Mouse (Mus musculus) kidney, adult 2 months (tissue): ENCODE measurements around the gene Olfr826. TPM values are rescaled to one million over a fixed set of nuclear protein-coding genes. Genes with fewer than 3 reads are reported as not detected.
"Not testable (repeated sequence)": the region's sequence is repeated elsewhere in the genome, so short reads cannot be mapped to it uniquely, and the experiment has no call there.

ENCODE experiments used
- DNase-seq: peaks from one replicate; pipeline ENCODE4 v3.0.0; 2021
- H3K27ac ChIP-seq: fragments of 200-500 bp; 2 replicates; pipeline ENCODE4 v1.5.1; 2012; ENCODE audit warnings: low read depth, low read length, control low read depth, inconsistent platforms; ENCODE audit not compliant: insufficient read depth
- H3K27me3 ChIP-seq: fragments of 200-500 bp; replicated peaks from 2 replicates; pipeline ENCODE4 v1.6.1; 2012; ENCODE audit warnings: mild to moderate bottlenecking, moderate library complexity, low read length, inconsistent platforms; ENCODE audit not compliant: control insufficient read depth, insufficient read depth
- H3K36me3 ChIP-seq: fragments of 200-500 bp; 2 replicates; pipeline ENCODE4 v1.6.1; 2012; ENCODE audit warnings: mild to moderate bottlenecking, moderate library complexity, low read length, inconsistent platforms; ENCODE audit not compliant: control insufficient read depth, insufficient read depth
- H3K4me1 ChIP-seq: fragments of 200-500 bp; 2 replicates; pipeline ENCODE4 v1.6.1; 2011; ENCODE audit warnings: low read length; ENCODE audit not compliant: control insufficient read depth, insufficient read depth
- H3K4me3 ChIP-seq: fragments of 200-500 bp; 2 replicates; pipeline ENCODE4 v1.5.1; 2011; ENCODE audit warnings: mild to moderate bottlenecking, low read depth, low read length, control low read depth; ENCODE audit not compliant: insufficient read depth
- CTCF ChIP-seq: fragments of 200-500 bp; conservative IDR thresholded peaks from 2 replicates; pipeline ENCODE4 v1.5.1; 2011; ENCODE audit warnings: low read depth, mild to moderate bottlenecking, control low read depth, low read length, moderate library complexity, mixed read lengths; ENCODE audit not compliant: insufficient read depth, insufficient read length
- POLR2A ChIP-seq: fragments of 200-500 bp; IDR thresholded peaks from one replicate; pipeline ENCODE4 v1.6.1; 2011; ENCODE audit warnings: low read depth, low read length, control low read depth
- WGBS: fragments of 180-500 bp; shearing (Covaris S2); methylation state at CpG from one replicate; pipeline ENCODE4 v1.1.7; 2018; 5-methylcytosine and 5-hydroxymethylcytosine counted together
- polyA plus RNA-seq: library from polyadenylated mRNA; depleted of rRNA; stranded (reverse); fragments of >200 nt; gene quantifications from 2 replicates; pipeline ENCODE4 v1.2.3, GENCODE M21; 2012; rRNA removed

Gene Olfr826
- polyA plus RNA-seq, 1 experiment: not detected

DNA sequence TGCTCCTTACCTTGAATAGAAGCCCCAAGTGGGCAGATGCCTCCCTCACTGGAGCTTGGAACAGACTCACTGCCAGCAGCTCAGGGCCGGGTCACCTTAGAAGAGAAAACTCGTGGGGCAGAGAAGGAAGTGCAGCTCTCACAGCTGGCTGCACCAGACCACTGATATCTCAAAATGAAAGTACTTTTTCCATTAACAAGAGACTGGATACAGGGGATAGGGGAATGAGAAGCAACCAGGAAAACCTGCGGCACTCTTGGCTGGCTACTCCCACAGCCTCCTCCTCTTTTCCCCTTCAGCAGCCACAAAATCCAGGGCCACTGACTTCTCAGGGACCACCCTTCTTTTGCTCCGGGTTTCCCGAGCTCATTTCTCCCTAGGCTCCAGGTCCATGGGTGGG, 39.9 kb downstream of the Olfr826 start:
- TF ChIP-seq CTCF: no peak
- no peak for TF ChIP-seq POLR2A
- Histone ChIP-seq H3K27ac (no peak overlapping the region), H3K4me1 (no peaks in the 10 kb centered on the region), H3K4me3 (no peak overlapping the region), H3K36me3 (no peaks in the 10 kb centered on the region), H3K27me3 (no peaks in the 10 kb centered on the region)
- WGBS: 63% methylated on average over 5 of the region's 5 CpGs
- DNase-seq: no peak

DNA sequence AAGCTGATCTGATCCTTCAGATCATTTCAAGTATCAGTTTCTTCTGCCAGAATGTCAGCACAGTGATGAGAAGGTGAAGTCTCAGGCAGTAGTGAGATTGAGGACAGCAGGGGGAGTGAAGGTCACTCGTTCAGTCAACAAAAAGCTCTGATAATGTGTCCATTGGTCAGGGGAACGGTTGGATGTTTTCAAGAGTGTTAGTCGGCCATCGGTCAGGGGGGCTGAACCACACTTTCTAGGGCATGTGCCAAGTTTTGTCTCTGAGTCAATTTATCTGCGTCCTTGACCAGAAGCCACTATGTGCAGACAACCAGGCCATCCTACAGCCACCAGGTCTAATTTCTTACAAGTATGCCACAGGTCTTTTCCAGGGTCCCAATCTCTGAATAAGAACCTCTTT, 41.5 kb downstream of the Olfr826 start:
- H3K27me3 ChIP-seq, H3K27ac ChIP-seq, H3K4me3 ChIP-seq, H3K36me3 ChIP-seq, H3K4me1 ChIP-seq, DNase-seq: not testable (repeated sequence)
- WGBS: 76% methylated on average over 5 of the region's 5 CpGs

GRCm38 (mm10) chr10:130134811-130135210, 49.2 kb downstream of the Olfr826 start:
- no peaks in the 10 kb centered on the region; the same call in 1 of the 2 replicates for H3K27me3 ChIP-seq
- no peaks in the 10 kb centered on the region for H3K36me3 ChIP-seq
- TF ChIP-seq POLR2A: no peak
- no peak for TF ChIP-seq CTCF
- H3K27ac ChIP-seq: no peak overlapping the region
- no peak overlapping the region for H3K4me3 ChIP-seq
- no peaks in the 10 kb centered on the region for H3K4me1 ChIP-seq
- DNase-seq: no peak

GRCm38 (mm10) chr10:130129900-130130299, 54.1 kb downstream of the Olfr826 start, which contains the start of gene Olfr824:
TSS of gene Olfr824 (minus strand) at chr10:130130000.
- not testable (repeated sequence) for H3K27me3 ChIP-seq, H3K27ac ChIP-seq, H3K4me1 ChIP-seq, H3K4me3 ChIP-seq, H3K36me3 ChIP-seq, DNase-seq

Other genes starting within 250 kb of the Olfr826 start
- not detected in 2 replicates for gene Olfr818, start 235.1 kb downstream of the Olfr826 start, polyA plus RNA-seq
- not detected in 2 replicates for gene Olfr819, start 216.9 kb downstream of the Olfr826 start, polyA plus RNA-seq
- gene Olfr247, start 208.0 kb downstream of the Olfr826 start, polyA plus RNA-seq: not detected in 2 replicates
- not detected in 2 replicates for gene Gm10310, start 199.1 kb downstream of the Olfr826 start, polyA plus RNA-seq
- not detected in 2 replicates for gene Olfr820, start 171.6 kb downstream of the Olfr826 start, polyA plus RNA-seq
- not detected in 2 replicates for gene Olfr821, start 153.8 kb downstream of the Olfr826 start, polyA plus RNA-seq
- gene Olfr822, start 113.0 kb downstream of the Olfr826 start, polyA plus RNA-seq: not detected in 2 replicates
- gene Olfr823, start 68.8 kb downstream of the Olfr826 start, polyA plus RNA-seq: not detected in 2 replicates
- not detected in 2 replicates for gene Olfr824, start 54.2 kb downstream of the Olfr826 start, polyA plus RNA-seq
- not detected in 2 replicates for gene Olfr825, start 17.4 kb downstream of the Olfr826 start, polyA plus RNA-seq
- gene Olfr827, start 30.2 kb upstream of the Olfr826 start, polyA plus RNA-seq: not detected in 2 replicates
- gene Neurod4, start 96.1 kb upstream of the Olfr826 start, polyA plus RNA-seq: not detected in 2 replicates
- gene Tespa1, start 138.7 kb upstream of the Olfr826 start, polyA plus RNA-seq: 0.72 TPM in 1 of 2 replicates, not detected in the other
- gene Vmn2r84, start 210.1 kb upstream of the Olfr826 start, polyA plus RNA-seq: not detected in 2 replicates
- gene Vmn2r85, start 245.5 kb upstream of the Olfr826 start, polyA plus RNA-seq: not detected in 2 replicates